Mouse (Mus musculus): ENCODE results near the gene H2-Q6. TPM values are rescaled to one million over a fixed set of nuclear protein-coding genes. Genes with fewer than 3 reads are reported as not detected.

Gene H2-Q6
- 2.0 and 2.4 TPM in 2 replicates for polyA plus RNA-seq (2015; fragmentation: Nextera tagmentation; extraction: Ambion mirVana)

GRCm38 (mm10) chr17:35424624-35425416 lies at the start of gene H2-Q6:
TSS of gene H2-Q6 (plus strand) at chr17:35424850.

GRCm38 (mm10) chr17:35379369-35379728 lies 45.3 kb upstream of the H2-Q6 start, which contains the start of gene H2-Q4:
TSS of gene H2-Q4 (plus strand) at chr17:35379617.

GRCm38 (mm10) chr17:35438885-35439284 lies 14.2 kb downstream of the H2-Q6 start, which contains the start of gene H2-Q7:
TSS of gene H2-Q7 (plus strand) at chr17:35439155.

GRCm38 (mm10) chr17:35469842-35470751 lies 45.4 kb downstream of the H2-Q6 start, which contains the start of gene H2-Q10:
TSS of gene H2-Q10 (plus strand) at chr17:35470089.

Other genes starting within 250 kb of the H2-Q6 start
- 36.5 and 52.2 TPM in 2 replicates for gene Aif1, start 248.8 kb upstream of the H2-Q6 start, polyA plus RNA-seq (2015; fragmentation: Nextera tagmentation; extraction: Ambion mirVana)
- gene Lst1, start 236.4 kb upstream of the H2-Q6 start, polyA plus RNA-seq (2015; fragmentation: Nextera tagmentation; extraction: Ambion mirVana): 93.5 and 134 TPM in 2 replicates
- gene Ltb, start 230.4 kb upstream of the H2-Q6 start, polyA plus RNA-seq (2015; fragmentation: Nextera tagmentation; extraction: Ambion mirVana): 24.4 and 36.4 TPM in 2 replicates
- 1.7 and 2.2 TPM in 2 replicates for gene Tnf, start 222.8 kb upstream of the H2-Q6 start, polyA plus RNA-seq (2015; fragmentation: Nextera tagmentation; extraction: Ambion mirVana)
- 0.17 and 0.79 TPM in 2 replicates for gene Lta, start 219.5 kb upstream of the H2-Q6 start, polyA plus RNA-seq (2015; fragmentation: Nextera tagmentation; extraction: Ambion mirVana)
- 0.82 and 2.5 TPM in 2 replicates for gene Gm16181, start 204.0 kb upstream of the H2-Q6 start, polyA plus RNA-seq (2015; fragmentation: Nextera tagmentation; extraction: Ambion mirVana)
- 2.3 and 2.4 TPM in 2 replicates for gene Atp6v1g2, start 191.2 kb upstream of the H2-Q6 start, polyA plus RNA-seq (2015; fragmentation: Nextera tagmentation; extraction: Ambion mirVana)
- gene Nfkbil1, start 189.1 kb upstream of the H2-Q6 start, polyA plus RNA-seq (2015; fragmentation: Nextera tagmentation; extraction: Ambion mirVana): 7.3 and 8.5 TPM in 2 replicates
- gene Ddx39b, start 183.1 kb upstream of the H2-Q6 start, polyA plus RNA-seq (2015; fragmentation: Nextera tagmentation; extraction: Ambion mirVana): 195 TPM in 2 replicates
- gene H2-D1, start 162.1 kb upstream of the H2-Q6 start, polyA plus RNA-seq (2015; fragmentation: Nextera tagmentation; extraction: Ambion mirVana): 356 and 410 TPM in 2 replicates
- 0.05 TPM in 1 of 2 replicates, not detected in the other for gene H2-Q1, start 104.4 kb upstream of the H2-Q6 start, polyA plus RNA-seq (2015; fragmentation: Nextera tagmentation; extraction: Ambion mirVana)
- gene H2-Q2, start 82.6 kb upstream of the H2-Q6 start, polyA plus RNA-seq (2015; fragmentation: Nextera tagmentation; extraction: Ambion mirVana): 0.10 and 0.35 TPM in 2 replicates
- gene H2-Q4, start 45.2 kb upstream of the H2-Q6 start, polyA plus RNA-seq (2015; fragmentation: Nextera tagmentation; extraction: Ambion mirVana): 5.0 and 6.1 TPM in 2 replicates
- 3.9 and 4.6 TPM in 2 replicates for gene H2-Q7, start 14.3 kb downstream of the H2-Q6 start, polyA plus RNA-seq (2015; fragmentation: Nextera tagmentation; extraction: Ambion mirVana)
- gene H2-Q10, start 45.2 kb downstream of the H2-Q6 start, polyA plus RNA-seq (2015; fragmentation: Nextera tagmentation; extraction: Ambion mirVana): 12.6 and 15.2 TPM in 2 replicates
- gene Pou5f1, start 81.2 kb downstream of the H2-Q6 start, polyA plus RNA-seq (2015; fragmentation: Nextera tagmentation; extraction: Ambion mirVana): 0.10 and 0.12 TPM in 2 replicates
- 46.3 and 52.7 TPM in 2 replicates for gene Tcf19, start 92.0 kb downstream of the H2-Q6 start, polyA plus RNA-seq (2015; fragmentation: Nextera tagmentation; extraction: Ambion mirVana)
- 9.7 and 11.4 TPM in 2 replicates for gene Cchcr1, start 92.2 kb downstream of the H2-Q6 start, polyA plus RNA-seq (2015; fragmentation: Nextera tagmentation; extraction: Ambion mirVana)
- gene Psors1c2, start 108.4 kb downstream of the H2-Q6 start, polyA plus RNA-seq (2015; fragmentation: Nextera tagmentation; extraction: Ambion mirVana): 0.16 TPM in 1 of 2 replicates, not detected in the other
- gene Cdsn, start 127.3 kb downstream of the H2-Q6 start, polyA plus RNA-seq (2015; fragmentation: Nextera tagmentation; extraction: Ambion mirVana): 0.05 and 0.07 TPM in 2 replicates
- gene 2300002M23Rik, start 142.6 kb downstream of the H2-Q6 start, polyA plus RNA-seq (2015; fragmentation: Nextera tagmentation; extraction: Ambion mirVana): not detected in 2 replicates
- gene Sfta2, start 176.7 kb downstream of the H2-Q6 start, polyA plus RNA-seq (2015; fragmentation: Nextera tagmentation; extraction: Ambion mirVana): not detected in 2 replicates
- not detected in 2 replicates for gene Gm9573, start 201.8 kb downstream of the H2-Q6 start, polyA plus RNA-seq (2015; fragmentation: Nextera tagmentation; extraction: Ambion mirVana)
- 0.07 and 0.12 TPM in 2 replicates for gene Mucl3, start 218.8 kb downstream of the H2-Q6 start, polyA plus RNA-seq (2015; fragmentation: Nextera tagmentation; extraction: Ambion mirVana)
- gene Vars2, start 242.7 kb downstream of the H2-Q6 start, polyA plus RNA-seq (2015; fragmentation: Nextera tagmentation; extraction: Ambion mirVana): 7.5 and 7.6 TPM in 2 replicates
- gene Gtf2h4, start 248.9 kb downstream of the H2-Q6 start, polyA plus RNA-seq (2015; fragmentation: Nextera tagmentation; extraction: Ambion mirVana): 23.5 and 25.8 TPM in 2 replicates

All from spleen, postnatal 0 days (tissue).